Mouse (Mus musculus): ENCODE measurements at regions not wholly inside any gene's neighbourhood (a gene's known extent, or its start where the extent isn't known, plus 50 kb on each side); places are given as distances from the start of the nearest gene placed in this dataset.
A peak's percentile ranks its signal among the peaks of the same experiment; 100 is the strongest.
"Not testable (repeated sequence)": the region's sequence is repeated elsewhere in the genome, so short reads cannot be mapped to it uniquely, and the experiment has no call there.

DNA sequence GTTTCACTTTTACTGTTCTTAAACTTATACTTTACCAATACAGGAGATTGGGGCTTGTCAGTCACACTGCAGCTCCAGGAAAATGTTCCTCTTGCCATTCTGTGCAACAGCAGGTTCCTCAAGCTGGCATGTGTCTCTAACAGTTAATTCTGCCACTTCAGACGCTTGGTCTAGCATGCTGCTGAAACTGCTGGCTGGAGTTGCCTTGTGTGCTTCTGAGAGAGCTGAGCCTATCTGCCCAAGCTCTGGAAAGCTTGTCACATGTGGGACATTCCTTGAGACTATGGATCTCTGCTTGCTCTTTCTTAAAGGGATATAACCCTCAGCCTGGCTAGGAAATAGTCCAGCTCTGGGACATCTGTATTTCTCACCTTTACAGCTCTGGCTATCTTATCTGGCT, 138.9 kb upstream of the 1700008P02Rik start:
- no peak overlapping the region for H3K9ac ChIP-seq (replicated peaks)
- 64% methylated on average over 1 of the region's 1 CpGs for WGBS
- H3K36me3 ChIP-seq, result no peaks in the 10 kb centered on the region
- H3K27me3 ChIP-seq, result no peaks in the 10 kb centered on the region
- H3K4me3 ChIP-seq (replicated peaks), result no peak overlapping the region
- H3K4me1 ChIP-seq (replicated peaks), result no peaks in the 10 kb centered on the region
- no peak for ATAC-seq
- no peak overlapping the region for H3K27ac ChIP-seq
- no peak overlapping the region for H3K4me2 ChIP-seq (replicated peaks)
- no peaks in the 10 kb centered on the region for H3K9me3 ChIP-seq

DNA sequence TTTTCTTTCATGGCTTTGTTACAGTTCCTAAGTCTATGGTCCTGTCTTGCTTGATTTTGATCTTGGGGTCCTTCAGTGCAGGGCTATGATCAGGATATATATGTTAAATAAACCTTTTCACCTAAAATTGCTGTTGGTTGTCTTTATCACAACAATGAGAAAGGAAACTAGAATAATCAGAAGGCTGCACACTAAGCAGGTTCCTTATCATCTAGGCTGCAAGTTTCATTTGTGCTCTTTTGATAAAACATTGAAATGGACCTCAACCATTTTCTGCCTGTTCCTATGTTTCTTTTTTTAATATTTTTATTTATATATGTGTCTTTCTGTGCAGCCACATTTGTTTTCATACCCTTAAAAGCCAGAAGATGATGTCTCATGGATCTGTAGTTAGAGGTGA, 137.3 kb upstream of the 1700008P02Rik start:
- Histone ChIP-seq H3K9me3 (no peaks in the 10 kb centered on the region), H3K4me3 (replicated peaks) (no peak overlapping the region), H3K9ac (replicated peaks) (no peak overlapping the region), H3K36me3 (no peaks in the 10 kb centered on the region), H3K4me1 (replicated peaks) (no peaks in the 10 kb centered on the region), H3K4me2 (replicated peaks) (no peak overlapping the region), H3K27ac (no peak overlapping the region), H3K27me3 (no peaks in the 10 kb centered on the region)
- ATAC-seq, result no peak

DNA sequence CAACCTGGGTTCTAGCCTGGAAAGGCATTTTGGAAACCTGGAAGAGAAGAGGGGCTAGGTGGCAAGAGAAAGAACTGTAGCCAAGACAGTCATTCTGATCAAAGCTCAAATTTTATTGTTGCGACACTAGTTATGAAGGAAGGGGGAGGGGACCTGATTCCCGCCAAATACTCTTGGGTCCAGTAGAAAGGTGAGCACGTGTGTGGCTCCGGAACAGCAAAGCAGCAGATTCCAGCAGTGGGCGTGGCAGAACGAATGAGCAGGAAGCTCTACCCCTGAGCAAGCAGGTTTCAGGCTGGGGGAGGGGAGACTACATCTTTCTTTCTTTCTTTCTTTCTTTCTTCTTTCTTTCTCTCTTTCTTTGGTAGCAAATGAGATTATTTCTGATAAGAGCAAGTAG, 130.5 kb upstream of the 1700008P02Rik start:
- not testable (repeated sequence) for H3K4me2 ChIP-seq (replicated peaks); H3K9me3 ChIP-seq; H3K36me3 ChIP-seq; H3K9ac ChIP-seq (replicated peaks); H3K27me3 ChIP-seq; H3K4me1 ChIP-seq (replicated peaks); ATAC-seq; H3K27ac ChIP-seq; H3K4me3 ChIP-seq (replicated peaks)
- 90% methylated on average over 6 of the region's 6 CpGs for WGBS

DNA sequence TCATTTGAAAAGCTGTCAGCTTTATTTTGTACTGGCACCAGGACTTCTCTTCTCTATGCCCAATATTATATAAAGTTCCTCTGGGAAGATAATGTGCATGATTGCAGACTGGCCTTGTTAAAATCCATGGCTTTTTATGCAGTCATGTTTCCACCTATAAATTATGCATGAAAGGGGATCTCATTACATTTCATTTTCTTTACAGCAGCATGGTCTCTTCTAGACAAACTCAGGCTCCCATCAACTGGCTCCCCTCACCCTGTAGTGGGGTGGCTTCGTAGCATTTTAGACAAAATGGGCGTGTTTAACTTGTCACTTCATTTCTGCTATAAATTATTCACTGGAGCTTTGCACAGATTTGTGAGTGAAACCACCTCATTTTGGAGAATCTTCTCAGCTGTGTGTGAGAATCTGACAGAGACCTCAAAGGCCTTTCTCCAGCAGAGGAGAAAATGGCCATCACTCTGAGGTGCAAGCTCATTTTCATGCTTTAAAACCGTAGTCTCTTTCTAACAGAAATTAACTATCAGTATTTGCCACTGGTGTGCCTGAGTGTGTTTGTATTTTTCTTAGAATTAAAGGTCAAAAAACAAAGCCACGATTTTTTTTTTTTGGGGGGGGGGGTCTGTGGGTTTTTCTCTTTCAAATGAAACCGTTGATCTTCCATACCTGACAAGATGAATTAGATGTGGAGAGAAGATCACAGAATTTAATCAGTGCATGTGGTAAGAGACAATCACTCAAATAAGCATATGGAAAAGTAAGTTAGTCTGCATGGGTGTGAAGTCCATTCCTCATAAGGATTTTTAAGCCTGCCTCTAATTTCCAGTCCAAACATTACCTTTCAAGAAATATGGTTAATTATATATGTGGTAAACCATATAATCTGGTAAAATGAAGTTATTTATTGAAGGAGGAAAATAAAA, 111.4 kb upstream of the 1700008P02Rik start:
- peak; percentile 97 for ATAC-seq
- Histone ChIP-seq H3K9me3 (no peaks in the 10 kb centered on the region), H3K4me1 (replicated peaks) (peaks cover 19% of the 10 kb centered on the region), H3K36me3 (no peaks in the 10 kb centered on the region), H3K4me2 (replicated peaks) (no peak overlapping the region), H3K4me3 (replicated peaks) (no peak overlapping the region), H3K27me3 (no peaks in the 10 kb centered on the region), H3K27ac (peak overlapping the region; percentile 76), H3K9ac (replicated peaks) (no peak overlapping the region)
- WGBS, result 36% methylated on average over 5 of the region's 5 CpGs

DNA sequence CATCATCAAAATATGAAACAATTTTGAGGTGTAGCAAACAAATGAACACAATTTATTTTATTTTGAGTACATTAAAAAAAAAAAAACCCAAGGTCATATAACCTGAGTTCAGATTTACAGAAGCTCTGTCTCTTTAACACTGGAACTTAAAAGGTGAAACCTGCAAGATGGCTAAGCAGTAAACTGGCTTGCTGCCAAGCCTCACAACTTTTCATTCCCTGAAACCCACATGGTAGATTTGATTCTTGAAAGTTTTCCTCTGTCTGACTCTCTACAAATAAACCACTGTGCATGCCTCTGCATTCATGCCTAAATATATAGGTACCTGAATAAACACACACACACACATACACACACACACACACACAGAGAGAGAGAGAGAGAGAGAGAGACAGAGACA, 109.8 kb upstream of the 1700008P02Rik start:
- Histone ChIP-seq H3K27me3 (no peaks in the 10 kb centered on the region), H3K4me1 (replicated peaks) (peaks cover 19% of the 10 kb centered on the region), H3K4me2 (replicated peaks) (no peak overlapping the region), H3K36me3 (no peaks in the 10 kb centered on the region), H3K4me3 (replicated peaks) (no peak overlapping the region), H3K9ac (replicated peaks) (no peak overlapping the region), H3K9me3 (no peaks in the 10 kb centered on the region), H3K27ac (no peak overlapping the region)
- ATAC-seq, result no peak

DNA sequence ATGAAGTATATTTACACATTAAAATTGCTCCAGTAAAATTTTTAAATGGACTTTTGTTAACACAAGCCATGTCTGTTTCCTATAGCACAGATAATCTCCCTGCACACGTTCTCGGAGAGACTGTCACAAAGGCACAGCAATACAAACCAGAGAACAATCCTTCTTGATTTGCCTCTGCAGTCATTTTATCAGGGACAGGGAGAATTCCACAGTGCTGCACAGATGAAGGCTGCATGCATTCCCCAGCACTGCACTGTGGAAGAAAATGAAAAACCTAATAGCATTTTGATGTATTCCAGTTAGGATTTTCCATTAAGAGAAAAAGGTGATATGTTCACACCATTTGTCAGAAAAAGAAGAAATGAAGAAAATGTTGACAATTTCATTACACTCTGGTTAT, 63.4 kb upstream of the 1700008P02Rik start:
- Histone ChIP-seq H3K27me3 (no peaks in the 10 kb centered on the region), H3K27ac (peak overlapping the region; percentile 53; the same call in 1 of the 2 replicates), H3K4me2 (replicated peaks) (no peak overlapping the region), H3K4me3 (replicated peaks) (no peak overlapping the region), H3K9me3 (no peaks in the 10 kb centered on the region), H3K36me3 (no peaks in the 10 kb centered on the region), H3K9ac (replicated peaks) (no peak overlapping the region), H3K4me1 (replicated peaks) (no peaks in the 10 kb centered on the region)
- 32% methylated on average over 2 of the region's 2 CpGs for WGBS
- ATAC-seq, result peak; percentile 50; the same call in 1 of the 2 replicates

DNA sequence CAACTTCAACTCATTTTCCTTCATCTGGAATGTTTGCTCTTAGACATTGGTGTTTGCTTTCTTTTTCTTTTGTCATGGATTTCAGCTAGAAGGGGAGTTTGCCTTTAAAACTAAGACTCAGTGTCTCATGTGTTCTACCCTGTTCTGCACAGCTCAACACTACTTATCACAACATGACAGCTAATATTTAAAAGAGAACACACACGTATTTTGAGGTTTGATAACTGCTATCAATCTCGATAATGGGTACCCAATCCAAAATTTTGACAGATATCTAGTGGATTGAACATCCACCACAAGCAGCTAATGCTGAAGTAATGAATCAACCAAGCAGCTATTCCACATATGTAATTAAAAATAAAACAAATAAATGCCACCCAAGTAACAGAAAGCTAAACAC, 61.2 kb upstream of the 1700008P02Rik start:
- ATAC-seq, result no peak
- Histone ChIP-seq H3K4me3 (replicated peaks) (no peak overlapping the region), H3K9me3 (no peaks in the 10 kb centered on the region), H3K36me3 (no peaks in the 10 kb centered on the region), H3K4me2 (replicated peaks) (no peak overlapping the region), H3K27me3 (no peaks in the 10 kb centered on the region), H3K4me1 (replicated peaks) (no peaks in the 10 kb centered on the region), H3K27ac (no peak overlapping the region), H3K9ac (replicated peaks) (no peak overlapping the region)
- WGBS, result 83% methylated on average over 2 of the region's 2 CpGs

DNA sequence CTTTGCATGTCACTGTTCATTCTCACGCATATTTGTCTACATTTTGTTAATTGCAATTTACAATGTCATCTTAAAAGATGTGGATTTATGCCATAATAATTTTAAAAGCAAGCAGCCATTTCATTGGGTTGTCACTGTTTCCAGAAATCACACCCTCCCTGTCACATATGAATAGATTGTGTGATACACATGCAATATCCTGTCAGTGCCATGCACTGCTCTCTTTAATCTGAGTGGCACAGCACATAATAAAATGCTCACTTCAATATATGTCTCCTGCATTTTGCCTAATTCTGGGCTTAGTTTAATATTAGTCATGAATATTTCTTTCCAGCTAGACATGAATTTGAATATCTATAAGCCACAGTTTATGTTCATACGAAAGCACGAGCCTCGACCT, 56.1 kb upstream of the 1700008P02Rik start:
- 85% methylated on average over 4 of the region's 4 CpGs for WGBS
- H3K4me2 ChIP-seq (replicated peaks), result no peak overlapping the region
- H3K27ac ChIP-seq, result peak overlapping the region; percentile 51; the same call in 1 of the 2 replicates
- no peaks in the 10 kb centered on the region for H3K9me3 ChIP-seq
- no peaks in the 10 kb centered on the region for H3K36me3 ChIP-seq
- ATAC-seq, result peak; percentile 56; the same call in 1 of the 2 replicates
- no peaks in the 10 kb centered on the region for H3K27me3 ChIP-seq
- H3K9ac ChIP-seq (replicated peaks), result no peak overlapping the region
- H3K4me3 ChIP-seq (replicated peaks), result no peak overlapping the region
- H3K4me1 ChIP-seq (replicated peaks), result no peaks in the 10 kb centered on the region

DNA sequence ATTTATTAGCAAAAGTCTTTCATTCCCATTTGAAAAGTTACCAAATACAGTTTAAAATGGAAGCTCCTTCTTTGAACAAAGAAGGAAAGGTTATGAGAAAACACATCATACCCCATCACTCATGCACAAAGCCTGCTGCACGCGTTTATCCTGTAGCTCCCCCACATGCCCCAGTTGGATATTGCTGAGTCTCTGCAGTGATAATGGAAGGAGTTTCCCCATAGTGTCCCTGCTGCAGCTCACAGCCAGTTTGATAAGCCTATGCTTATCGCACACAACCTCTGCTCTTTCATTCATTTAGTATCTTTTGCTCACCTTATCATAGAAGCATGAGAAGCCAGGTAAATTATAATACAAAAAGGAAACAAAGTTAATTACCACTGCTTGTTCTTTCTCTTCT, 55.1 kb upstream of the 1700008P02Rik start:
- ATAC-seq, result peak; percentile 86

More for the DNA sequence above, 55.1 kb upstream of the 1700008P02Rik start:
- H3K27ac ChIP-seq, result peak overlapping the region; percentile 51; the same call in 1 of the 2 replicates
- H3K9me3 ChIP-seq, result no peaks in the 10 kb centered on the region
- no peak overlapping the region for H3K9ac ChIP-seq (replicated peaks)
- no peak overlapping the region for H3K4me3 ChIP-seq (replicated peaks)
- H3K27me3 ChIP-seq, result no peaks in the 10 kb centered on the region
- WGBS, result 46% methylated on average over 3 of the region's 3 CpGs
- no peaks in the 10 kb centered on the region for H3K4me1 ChIP-seq (replicated peaks)
- no peaks in the 10 kb centered on the region for H3K36me3 ChIP-seq
- H3K4me2 ChIP-seq (replicated peaks), result no peak overlapping the region

Data from midbrain, embryonic 13.5 days (tissue).